Mouse (Mus musculus) bone marrow, adult 2 months (tissue): ENCODE measurements around the gene Med7. TPM values are rescaled to one million over a fixed set of nuclear protein-coding genes. Genes with fewer than 3 reads are reported as not detected.

Experiments used
- H3K27ac ChIP-seq: fragments of 200-500 bp; 2 replicates; pipeline ENCODE4 v1.5.1; 2012; ENCODE audit warnings: low read depth, mild to moderate bottlenecking, control low read depth, inconsistent platforms, low read length; ENCODE audit not compliant: control insufficient read depth, poor library complexity, insufficient read depth
- H3K4me1 ChIP-seq: fragments of 200-500 bp; 2 replicates; pipeline ENCODE4 v1.6.1; 2011; ENCODE audit warnings: low read length; ENCODE audit not compliant: control insufficient read depth, insufficient read depth
- H3K4me3 ChIP-seq: fragments of 200-500 bp; replicated peaks from 2 replicates; pipeline ENCODE3; 2011; ENCODE audit warnings: mild to moderate bottlenecking, low read depth, low read length, control low read depth; ENCODE audit not compliant: control insufficient read depth
- CTCF ChIP-seq: fragments of 200-500 bp; IDR thresholded peaks from 2 replicates; pipeline ENCODE4 v1.5.1; 2011; ENCODE audit warnings: low read length, control low read depth; ENCODE audit not compliant: control insufficient read depth, insufficient read depth
- POLR2A ChIP-seq: fragments of 200-500 bp; IDR thresholded peaks from 2 replicates; pipeline ENCODE4 v1.6.1; 2011; ENCODE audit warnings: low read depth, mild to moderate bottlenecking, control low read depth, low read length, borderline replicate concordance; ENCODE audit not compliant: control insufficient read depth
- WGBS: fragments of 180-500 bp; shearing (Covaris S2); methylation state at CpG from one replicate; pipeline ENCODE4 v1.1.7; 2018; 5-methylcytosine and 5-hydroxymethylcytosine counted together
- polyA plus RNA-seq: library from polyadenylated mRNA; stranded (reverse); fragments of >200 nt; gene quantifications from 2 replicates; pipeline ENCODE4 v1.2.4, GENCODE M21; 2011; ENCODE audit warnings: low replicate concordance; ENCODE audit not compliant: missing spikeins, insufficient read depth, insufficient read length

Gene Med7
- 36.6 and 41.4 TPM in 2 replicates for polyA plus RNA-seq

DNA sequence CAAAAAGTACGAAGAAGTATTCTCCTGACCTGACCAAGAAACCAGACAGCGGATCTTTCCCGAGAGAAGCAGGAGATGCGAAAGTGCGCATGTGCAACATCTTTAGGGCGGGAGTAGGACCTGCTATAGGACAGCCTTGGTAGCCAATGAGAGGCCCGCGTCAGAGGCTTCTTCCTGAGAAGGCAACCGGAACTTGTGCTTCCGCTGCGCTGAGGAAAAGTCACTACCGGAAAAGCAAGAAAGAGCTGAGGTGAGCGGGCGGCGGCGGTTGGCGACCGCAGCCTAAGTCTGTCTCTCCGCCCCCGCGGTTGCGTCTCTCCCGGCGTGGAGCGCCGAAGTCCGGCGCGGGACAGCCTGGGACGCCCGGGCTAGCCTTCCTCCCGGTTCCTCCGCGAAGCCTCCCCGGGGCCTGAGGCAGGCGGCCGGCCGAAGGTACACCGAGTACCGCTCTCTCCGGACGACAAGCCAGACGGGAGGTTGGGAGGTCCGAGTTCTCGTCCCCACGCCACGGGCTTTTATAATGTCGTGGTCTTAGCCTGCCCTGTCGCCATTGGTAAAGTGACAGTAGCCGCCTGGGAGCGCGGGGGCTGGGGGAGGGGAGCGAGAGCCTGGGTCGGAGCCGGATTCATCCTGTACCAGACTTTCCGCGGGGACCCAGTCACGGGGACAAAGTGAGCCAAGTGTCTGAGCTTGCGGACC is at the start of gene Med7:
Gene Med7 (plus strand): TSS at position 166 of the 699 bp plus-strand sequence.
- no peaks in the 10 kb centered on the region for H3K4me1 ChIP-seq
- TF ChIP-seq CTCF (no peak), POLR2A (peak; percentile 96)
- peak within 1 kb of the TSS; percentile 75 for H3K4me3 ChIP-seq
- under 1% methylated on average over 59 of the region's 59 CpGs for WGBS
- H3K27ac ChIP-seq, result peak within 1 kb of the TSS; percentile 97

- WGBS, result 77% methylated on average over 8 of the region's 8 CpGs
- Histone ChIP-seq H3K27ac (no peak overlapping the region), H3K4me1 (peaks cover 2% of the 10 kb centered on the region; the same call in 1 of the 2 replicates), H3K4me3 (no peak overlapping the region)
- TF ChIP-seq CTCF (no peak), POLR2A (no peak)
Observed at GRCm38 (mm10) chr11:46387061-46387460, 49.7 kb upstream of the Med7 start.

GRCm38 (mm10) chr11:46388438-46388837 is 48.3 kb upstream of the Med7 start:
- Histone ChIP-seq H3K4me1 (peaks cover 2% of the 10 kb centered on the region; the same call in 1 of the 2 replicates), H3K27ac (no peak overlapping the region), H3K4me3 (peak overlapping the region; percentile 30)
- WGBS, result 66% methylated on average over 6 of the region's 6 CpGs
- TF ChIP-seq CTCF, result no peak
- TF ChIP-seq POLR2A, result no peak

GRCm38 (mm10) chr11:46389336-46390117 is 47.2 kb upstream of the Med7 start, which contains the start of gene Itk:
Gene Itk (minus strand): TSS chr11:46389515.
- 53% methylated on average over 13 of the region's 13 CpGs for WGBS
- Histone ChIP-seq H3K4me3 (no peak within 1 kb of the TSS), H3K4me1 (peaks cover 2% of the 10 kb centered on the region; the same call in 1 of the 2 replicates), H3K27ac (no peak within 1 kb of the TSS)
- TF ChIP-seq POLR2A, result no peak
- no peak for TF ChIP-seq CTCF

DNA sequence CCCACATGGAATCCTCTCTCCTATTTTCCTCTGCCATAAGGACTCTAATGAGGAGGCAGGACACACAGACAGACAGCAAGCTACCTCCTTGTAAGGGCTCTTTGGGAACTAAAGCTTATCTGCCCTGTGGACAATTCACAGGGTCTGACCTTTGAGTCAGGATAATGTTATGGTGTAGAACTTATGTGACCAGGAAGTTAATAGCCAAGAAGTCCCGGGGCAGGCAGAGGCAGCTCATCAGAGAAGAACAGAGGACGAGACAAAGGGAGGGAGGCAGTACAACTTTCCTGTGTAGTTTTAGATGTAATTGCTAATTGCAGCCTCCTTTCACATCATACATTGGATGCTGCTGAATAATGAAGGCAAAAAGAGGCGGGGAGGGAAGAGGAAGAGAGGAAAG is 46.1 kb upstream of the Med7 start:
- 56% methylated on average over 3 of the region's 3 CpGs for WGBS
- Histone ChIP-seq H3K4me3 (no peak overlapping the region), H3K4me1 (no peaks in the 10 kb centered on the region; the same call in 1 of the 2 replicates), H3K27ac (no peak overlapping the region)
- TF ChIP-seq CTCF (no peak), POLR2A (no peak)

DNA sequence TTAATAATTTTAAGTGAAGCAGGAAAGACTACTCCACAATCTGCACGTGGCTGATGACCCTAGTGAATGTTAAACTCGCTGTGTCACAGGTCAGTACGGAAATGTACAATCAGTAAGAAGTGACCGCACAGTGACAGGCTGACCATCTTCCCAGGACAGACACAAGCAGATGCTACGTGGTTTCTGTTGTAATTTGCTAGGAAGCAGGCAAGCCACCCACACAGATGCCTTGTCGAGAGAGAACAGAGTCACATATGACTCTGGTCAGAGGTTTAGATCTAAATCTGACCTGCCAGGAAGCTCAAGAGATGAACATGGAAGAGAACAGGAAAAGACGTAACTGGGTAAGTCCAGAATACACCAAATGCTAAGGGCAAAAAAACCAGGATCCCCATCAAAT is 43.8 kb upstream of the Med7 start:
- H3K4me3 ChIP-seq, result no peak overlapping the region
- WGBS, result 64% methylated on average over 7 of the region's 7 CpGs
- H3K4me1 ChIP-seq, result peaks cover 7% of the 10 kb centered on the region; the same call in 1 of the 2 replicates
- TF ChIP-seq POLR2A (no peak), CTCF (no peak)
- H3K27ac ChIP-seq, result no peak overlapping the region

- WGBS, result 70% methylated on average over 4 of the region's 4 CpGs
- H3K27ac ChIP-seq, result no peak overlapping the region
- H3K4me1 ChIP-seq, result peaks cover 7% of the 10 kb centered on the region; the same call in 1 of the 2 replicates
- TF ChIP-seq CTCF, result no peak
- no peak for TF ChIP-seq POLR2A
- H3K4me3 ChIP-seq, result no peak overlapping the region
Observed at GRCm38 (mm10) chr11:46393413-46393812, 43.3 kb upstream of the Med7 start.

- Histone ChIP-seq H3K4me1 (peaks cover 7% of the 10 kb centered on the region; the same call in 1 of the 2 replicates), H3K27ac (no peak overlapping the region), H3K4me3 (no peak overlapping the region)
- WGBS, result 75% methylated on average over 2 of the region's 2 CpGs
- TF ChIP-seq POLR2A (no peak), CTCF (no peak)
Observed at GRCm38 (mm10) chr11:46395088-46395487, 41.6 kb upstream of the Med7 start.
